Mouse (Mus musculus): ENCODE measurements at regions not wholly inside any gene's neighbourhood (a gene's known extent, or its start where the extent isn't known, plus 50 kb on each side); places are given as distances from the start of the nearest gene placed in this dataset.

- H3K4me2 ChIP-seq (ENCODE audit: low read depth): no peak overlapping the region
These were observed 141.7 kb upstream of the Dkk2 start for GRCm38 (mm10) chr3:131943436-131943835.

DNA sequence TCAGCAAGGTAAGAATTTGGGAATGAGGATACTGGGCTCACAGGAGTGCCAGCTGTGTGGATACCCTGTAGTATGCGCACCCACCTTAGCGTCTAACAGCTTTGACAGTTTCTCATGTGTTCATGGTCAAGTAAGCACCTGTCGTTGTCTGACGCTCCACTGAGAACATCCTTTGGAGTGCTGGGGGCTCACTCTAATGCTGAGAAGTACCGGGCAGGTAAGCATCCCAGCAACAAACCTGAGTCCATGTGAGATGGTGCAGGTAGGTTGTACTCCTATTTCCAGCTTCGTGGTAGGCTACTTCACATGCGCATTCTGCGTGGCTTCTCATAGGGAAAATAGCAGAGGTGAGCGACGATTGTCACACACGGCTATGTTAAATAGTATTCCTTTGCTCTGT is 129.3 kb upstream of the Dkk2 start:
- H3K27me3 ChIP-seq (ENCODE audit: control insufficient read depth, insufficient read depth, insufficient read length): no peaks in the 10 kb centered on the region
- TF ChIP-seq POLR2AphosphoS2 (IDR thresholded peaks at IDR 0.05; ENCODE audit: insufficient read length, low read depth): no peak
- no peak for TF ChIP-seq REST (IDR thresholded peaks at IDR 0.05; ENCODE audit: insufficient read depth, insufficient read length)
- H3ac ChIP-seq (ENCODE audit: control insufficient read depth, insufficient read length): no peak overlapping the region
- H3K36me3 ChIP-seq (ENCODE audit: control insufficient read depth, insufficient read depth): no peaks in the 10 kb centered on the region
- no peak overlapping the region for H3K4me2 ChIP-seq (ENCODE audit: low read depth)
- H3K4me3 ChIP-seq: no peak overlapping the region
- no peaks in the 10 kb centered on the region for H3K79me2 ChIP-seq (ENCODE audit: control insufficient read depth, insufficient read depth)

More at GRCm38 (mm10) chr3:131943436-131943835, 141.7 kb upstream of the Dkk2 start:
- Histone ChIP-seq H3K27me3 (ENCODE audit: control insufficient read depth, insufficient read depth, insufficient read length) (no peaks in the 10 kb centered on the region), H3K36me3 (ENCODE audit: control insufficient read depth, insufficient read depth) (no peaks in the 10 kb centered on the region), H3K4me3 (no peak overlapping the region), H3K79me2 (ENCODE audit: control insufficient read depth, insufficient read depth) (no peaks in the 10 kb centered on the region), H3ac (ENCODE audit: control insufficient read depth, insufficient read length) (no peak overlapping the region)
- TF ChIP-seq REST (IDR thresholded peaks at IDR 0.05; ENCODE audit: insufficient read depth, insufficient read length) (no peak), TCF3 (IDR thresholded peaks at IDR 0.05; ENCODE audit: insufficient read length, low read depth) (no peak), MYOG (IDR thresholded peaks at IDR 0.05; ENCODE audit: control insufficient read depth in 1 of 3, insufficient read depth in 1 of 3, insufficient read length in 2 of 3, low read depth in 2 of 3) (no peak), CEBPB (IDR thresholded peaks at IDR 0.05; ENCODE audit: insufficient read depth, poor library complexity, severe bottlenecking) (no peak), MAX (IDR thresholded peaks at IDR 0.05; ENCODE audit: low read depth) (no peak), USF1 (IDR thresholded peaks at IDR 0.05; ENCODE audit: low read depth) (no peak), SRF (IDR thresholded peaks at IDR 0.05; ENCODE audit: control insufficient read depth, insufficient read length, low read depth) (no peak), POLR2AphosphoS2 (IDR thresholded peaks at IDR 0.05; ENCODE audit: insufficient read length, low read depth) (no peak), POLR2A (IDR thresholded peaks at IDR 0.05; ENCODE audit: insufficient read length, low read depth) (no peak), TCF12 (IDR thresholded peaks at IDR 0.05; ENCODE audit: insufficient read depth, poor library complexity, severe bottlenecking) (no peak), MYOD1 (IDR thresholded peaks at IDR 0.05; ENCODE audit: control insufficient read depth in 1 of 3, insufficient read length in 2 of 3, low read depth in 2 of 3) (no peak), E2F4 (IDR thresholded peaks at IDR 0.05; ENCODE audit: insufficient read depth) (no peak)

DNA sequence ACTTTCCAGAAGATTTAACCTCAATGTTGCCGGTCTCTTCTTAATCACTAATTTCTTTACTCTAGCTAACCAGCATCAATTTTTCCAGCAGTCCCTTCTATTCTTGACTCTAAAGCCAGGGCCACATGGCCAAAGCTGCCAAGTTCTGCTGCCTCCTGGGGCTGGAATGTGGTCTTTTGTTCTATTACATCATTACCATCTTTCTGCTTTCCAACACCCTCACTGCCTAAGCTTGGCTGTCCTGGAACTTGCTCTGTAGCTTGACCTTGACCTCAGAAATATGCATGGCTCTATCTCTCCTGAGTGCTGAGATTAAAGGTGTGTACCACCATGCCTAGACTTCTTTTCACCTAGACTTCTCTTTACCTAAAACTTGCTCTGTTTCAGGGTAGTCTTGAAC is 124.5 kb upstream of the Dkk2 start:
- Histone ChIP-seq H3K79me2 (ENCODE audit: control insufficient read depth, insufficient read depth) (no peaks in the 10 kb centered on the region), H3ac (ENCODE audit: control insufficient read depth, insufficient read length) (no peak overlapping the region), H3K4me2 (ENCODE audit: low read depth) (no peak overlapping the region), H3K4me3 (no peak overlapping the region), H3K36me3 (ENCODE audit: control insufficient read depth, insufficient read depth) (no peaks in the 10 kb centered on the region), H3K27me3 (ENCODE audit: control insufficient read depth, insufficient read depth, insufficient read length) (no peaks in the 10 kb centered on the region)
- no peak for TF ChIP-seq REST (IDR thresholded peaks at IDR 0.05; ENCODE audit: insufficient read depth, insufficient read length)
- no peak for TF ChIP-seq SRF (IDR thresholded peaks at IDR 0.05; ENCODE audit: control insufficient read depth, insufficient read length, low read depth)
- TF ChIP-seq MYOG (IDR thresholded peaks at IDR 0.05; ENCODE audit: control insufficient read depth in 1 of 3, insufficient read depth in 1 of 3, insufficient read length in 2 of 3, low read depth in 2 of 3): no peak
- TF ChIP-seq CEBPB (IDR thresholded peaks at IDR 0.05; ENCODE audit: insufficient read depth, poor library complexity, severe bottlenecking): no peak
- no peak for TF ChIP-seq USF1 (IDR thresholded peaks at IDR 0.05; ENCODE audit: low read depth)
- TF ChIP-seq TCF3 (IDR thresholded peaks at IDR 0.05; ENCODE audit: insufficient read length, low read depth): no peak
- no peak for TF ChIP-seq TCF12 (IDR thresholded peaks at IDR 0.05; ENCODE audit: insufficient read depth, poor library complexity, severe bottlenecking)
- TF ChIP-seq MAX (IDR thresholded peaks at IDR 0.05; ENCODE audit: low read depth): no peak
- no peak for TF ChIP-seq POLR2A (IDR thresholded peaks at IDR 0.05; ENCODE audit: insufficient read length, low read depth)
- no peak for TF ChIP-seq POLR2AphosphoS2 (IDR thresholded peaks at IDR 0.05; ENCODE audit: insufficient read length, low read depth)
- no peak for TF ChIP-seq MYOD1 (IDR thresholded peaks at IDR 0.05; ENCODE audit: control insufficient read depth in 1 of 3, insufficient read length in 2 of 3, low read depth in 2 of 3)
- TF ChIP-seq E2F4 (IDR thresholded peaks at IDR 0.05; ENCODE audit: insufficient read depth): no peak

- no peaks in the 10 kb centered on the region for H3K79me2 ChIP-seq (ENCODE audit: control insufficient read depth, insufficient read depth)
- H3K4me3 ChIP-seq: no peak overlapping the region
- H3ac ChIP-seq (ENCODE audit: control insufficient read depth, insufficient read length): no peak overlapping the region
- H3K27me3 ChIP-seq (ENCODE audit: control insufficient read depth, insufficient read depth, insufficient read length): no peaks in the 10 kb centered on the region
- no peaks in the 10 kb centered on the region for H3K36me3 ChIP-seq (ENCODE audit: control insufficient read depth, insufficient read depth)
- no peak for TF ChIP-seq POLR2A (IDR thresholded peaks at IDR 0.05; ENCODE audit: insufficient read length, low read depth)
- TF ChIP-seq POLR2AphosphoS2 (IDR thresholded peaks at IDR 0.05; ENCODE audit: insufficient read length, low read depth): no peak
- no peak for TF ChIP-seq MYOD1 (IDR thresholded peaks at IDR 0.05; ENCODE audit: control insufficient read depth in 1 of 3, insufficient read length in 2 of 3, low read depth in 2 of 3)
- TF ChIP-seq REST (IDR thresholded peaks at IDR 0.05; ENCODE audit: insufficient read depth, insufficient read length): no peak
- no peak for TF ChIP-seq TCF3 (IDR thresholded peaks at IDR 0.05; ENCODE audit: insufficient read length, low read depth)
- no peak for TF ChIP-seq SRF (IDR thresholded peaks at IDR 0.05; ENCODE audit: control insufficient read depth, insufficient read length, low read depth)
- H3K4me2 ChIP-seq (ENCODE audit: low read depth): no peak overlapping the region
These were observed 123.5 kb upstream of the Dkk2 start for GRCm38 (mm10) chr3:131961571-131961970.

GRCm38 (mm10) chr3:131962870-131963269 is 122.2 kb upstream of the Dkk2 start:
- Histone ChIP-seq H3K36me3 (ENCODE audit: control insufficient read depth, insufficient read depth) (no peaks in the 10 kb centered on the region), H3K4me3 (no peak overlapping the region), H3ac (ENCODE audit: control insufficient read depth, insufficient read length) (no peak overlapping the region), H3K27me3 (ENCODE audit: control insufficient read depth, insufficient read depth, insufficient read length) (no peaks in the 10 kb centered on the region), H3K79me2 (ENCODE audit: control insufficient read depth, insufficient read depth) (no peaks in the 10 kb centered on the region), H3K4me2 (ENCODE audit: low read depth) (no peak overlapping the region)
- TF ChIP-seq TCF12 (IDR thresholded peaks at IDR 0.05; ENCODE audit: insufficient read depth, poor library complexity, severe bottlenecking) (no peak), CEBPB (IDR thresholded peaks at IDR 0.05; ENCODE audit: insufficient read depth, poor library complexity, severe bottlenecking) (no peak), MYOG (IDR thresholded peaks at IDR 0.05; ENCODE audit: control insufficient read depth in 1 of 3, insufficient read depth in 1 of 3, insufficient read length in 2 of 3, low read depth in 2 of 3) (no peak), SRF (IDR thresholded peaks at IDR 0.05; ENCODE audit: control insufficient read depth, insufficient read length, low read depth) (no peak), REST (IDR thresholded peaks at IDR 0.05; ENCODE audit: insufficient read depth, insufficient read length) (no peak), E2F4 (IDR thresholded peaks at IDR 0.05; ENCODE audit: insufficient read depth) (no peak), POLR2AphosphoS2 (IDR thresholded peaks at IDR 0.05; ENCODE audit: insufficient read length, low read depth) (no peak), POLR2A (IDR thresholded peaks at IDR 0.05; ENCODE audit: insufficient read length, low read depth) (no peak), TCF3 (IDR thresholded peaks at IDR 0.05; ENCODE audit: insufficient read length, low read depth) (no peak)
